Mouse (Mus musculus) hindbrain, embryonic 12.5 days (tissue): Measurements from ENCODE around the gene Atp13a2. TPM values are rescaled to one million over a fixed set of nuclear protein-coding genes. Genes with fewer than 3 reads are reported as not detected.

ENCODE experiments used
- ATAC-seq: fragments of 200-750 bp; cut with Nextera tagmentation; 2 replicates; pipeline ENCODE4 v1.8.0; 2017; ENCODE audit warnings: moderate TSS enrichment; ENCODE audit not compliant: low FRiP score
- H3K27ac ChIP-seq: fragments of 300-500 bp; sonication (generic); 2 replicates; pipeline ENCODE4 v1.5.1; 2016; ENCODE audit warnings: mild to moderate bottlenecking
- H3K27me3 ChIP-seq: fragments of 300-500 bp; sonication (generic); 2 replicates; pipeline ENCODE4 v1.6.1; 2016; ENCODE audit warnings: mild to moderate bottlenecking
- H3K36me3 ChIP-seq: fragments of 300-500 bp; sonication (generic); 2 replicates; pipeline ENCODE4 v1.6.1; 2016; ENCODE audit warnings: mild to moderate bottlenecking
- H3K4me1 ChIP-seq: fragments of 300-500 bp; sonication (generic); 2 replicates; pipeline ENCODE4 v1.6.1; 2016
- H3K4me2 ChIP-seq: fragments of 300-500 bp; sonication (generic); replicated peaks from 2 replicates; pipeline ENCODE4 v1.6.1; 2016; ENCODE audit warnings: mild to moderate bottlenecking
- H3K4me3 ChIP-seq: fragments of 300-500 bp; sonication (generic); 2 replicates; pipeline ENCODE4 v1.5.1; 2016; ENCODE audit warnings: mild to moderate bottlenecking
- H3K9ac ChIP-seq: fragments of 300-500 bp; sonication (generic); 2 replicates; pipeline ENCODE4 v1.6.1; 2016; ENCODE audit warnings: mild to moderate bottlenecking, moderate library complexity
- H3K9me3 ChIP-seq: fragments of 300-500 bp; sonication (generic); replicated peaks from 2 replicates; pipeline ENCODE4 v1.6.1; 2016; ENCODE audit warnings: mild to moderate bottlenecking
- WGBS: fragments of 180-500 bp; shearing (Covaris S2); methylation state at CpG from one replicate; pipeline ENCODE4 v1.1.7; 2016; 5-methylcytosine and 5-hydroxymethylcytosine counted together
- polyA plus RNA-seq: library from polyadenylated mRNA; unstranded; fragments of >200 nt; fragmentation: Nextera tagmentation; extraction: Ambion mirVana; gene quantifications from 2 replicates; pipeline ENCODE4 v1.2.1, GENCODE M21; 2016

Gene Atp13a2
- polyA plus RNA-seq = 110 and 113 TPM in 2 replicates

- Histone ChIP-seq H3K36me3 (peaks cover 5% of the 10 kb centered on the region; the same call in 1 of the 2 replicates), H3K27ac (peak within 1 kb of the TSS; percentile 82), H3K27me3 (no peaks in the 10 kb centered on the region), H3K4me2 (peak within 1 kb of the TSS; percentile 86), H3K4me1 (peaks cover 47% of the 10 kb centered on the region), H3K9me3 (0 out of 2 replicates have a peak, but pooled peaks cover under 1% of the 10 kb centered on the region), H3K4me3 (peak within 1 kb of the TSS; percentile 90), H3K9ac (peak within 1 kb of the TSS; percentile 98)
- WGBS = under 1% methylated on average over 56 of the region's 58 CpGs
- peak; percentile 89 for ATAC-seq
Observed at GRCm38 (mm10) chr4:140986711-140987395, at the start of gene Atp13a2. Atp13a2 (plus strand) TSS chr4:140986873.

GRCm38 (mm10) chr4:140944356-140944755 is 42.3 kb upstream of the Atp13a2 start:
- Histone ChIP-seq H3K9me3 (no peaks in the 10 kb centered on the region), H3K4me2 (no peak overlapping the region), H3K27ac (no peak overlapping the region), H3K9ac (no peak overlapping the region), H3K27me3 (no peaks in the 10 kb centered on the region), H3K4me1 (no peaks in the 10 kb centered on the region), H3K4me3 (no peak overlapping the region), H3K36me3 (no peaks in the 10 kb centered on the region)
- WGBS = 90% methylated on average over 12 of the region's 12 CpGs
- ATAC-seq = no peak

GRCm38 (mm10) chr4:140944961-140945442 is 41.7 kb upstream of the Atp13a2 start:
- H3K4me2 ChIP-seq = no peak overlapping the region
- no peaks in the 10 kb centered on the region for H3K27me3 ChIP-seq
- no peak overlapping the region for H3K27ac ChIP-seq
- H3K4me1 ChIP-seq = no peaks in the 10 kb centered on the region
- H3K9me3 ChIP-seq = no peaks in the 10 kb centered on the region
- ATAC-seq = no peak
- no peak overlapping the region for H3K4me3 ChIP-seq
- H3K36me3 ChIP-seq = no peaks in the 10 kb centered on the region
- 93% methylated on average over 5 of the region's 5 CpGs for WGBS
- H3K9ac ChIP-seq = no peak overlapping the region

- Histone ChIP-seq H3K36me3 (no peaks in the 10 kb centered on the region), H3K9me3 (no peaks in the 10 kb centered on the region), H3K9ac (no peak overlapping the region), H3K4me2 (no peak overlapping the region), H3K4me1 (no peaks in the 10 kb centered on the region), H3K27ac (no peak overlapping the region), H3K4me3 (no peak overlapping the region), H3K27me3 (no peaks in the 10 kb centered on the region)
- ATAC-seq = no peak
- WGBS = 96% methylated on average over 4 of the region's 4 CpGs
Observed at GRCm38 (mm10) chr4:140945571-140945970, 41.1 kb upstream of the Atp13a2 start.

GRCm38 (mm10) chr4:140946048-140946447 is 40.6 kb upstream of the Atp13a2 start:
- no peaks in the 10 kb centered on the region for H3K36me3 ChIP-seq
- ATAC-seq = no peak
- H3K27me3 ChIP-seq = no peaks in the 10 kb centered on the region
- H3K4me3 ChIP-seq = no peak overlapping the region
- no peaks in the 10 kb centered on the region for H3K4me1 ChIP-seq
- H3K9me3 ChIP-seq = no peaks in the 10 kb centered on the region
- no peak overlapping the region for H3K9ac ChIP-seq
- WGBS = 85% methylated on average over 4 of the region's 4 CpGs
- no peak overlapping the region for H3K27ac ChIP-seq
- no peak overlapping the region for H3K4me2 ChIP-seq

GRCm38 (mm10) chr4:140946580-140947205 is 40.0 kb upstream of the Atp13a2 start:
- no peak overlapping the region for H3K4me3 ChIP-seq
- no peak overlapping the region for H3K27ac ChIP-seq
- H3K36me3 ChIP-seq = no peaks in the 10 kb centered on the region
- H3K4me2 ChIP-seq = no peak overlapping the region
- no peak overlapping the region for H3K9ac ChIP-seq
- 80% methylated on average over 14 of the region's 14 CpGs for WGBS
- no peaks in the 10 kb centered on the region for H3K4me1 ChIP-seq
- H3K27me3 ChIP-seq = no peaks in the 10 kb centered on the region
- no peaks in the 10 kb centered on the region for H3K9me3 ChIP-seq
- ATAC-seq = no peak

GRCm38 (mm10) chr4:140947487-140948440 is 38.9 kb upstream of the Atp13a2 start:
- no peaks in the 10 kb centered on the region for H3K9me3 ChIP-seq
- H3K9ac ChIP-seq = no peak overlapping the region
- no peak for ATAC-seq
- no peaks in the 10 kb centered on the region for H3K36me3 ChIP-seq
- no peaks in the 10 kb centered on the region for H3K4me1 ChIP-seq
- H3K4me3 ChIP-seq = no peak overlapping the region
- H3K4me2 ChIP-seq = no peak overlapping the region
- H3K27me3 ChIP-seq = no peaks in the 10 kb centered on the region
- H3K27ac ChIP-seq = no peak overlapping the region
- WGBS = 85% methylated on average over 12 of the region's 12 CpGs

- Histone ChIP-seq H3K9ac (no peak overlapping the region), H3K4me1 (no peaks in the 10 kb centered on the region), H3K9me3 (no peaks in the 10 kb centered on the region), H3K36me3 (no peaks in the 10 kb centered on the region), H3K27ac (no peak overlapping the region), H3K4me3 (no peak overlapping the region), H3K27me3 (no peaks in the 10 kb centered on the region), H3K4me2 (no peak overlapping the region)
- WGBS = 85% methylated on average over 6 of the region's 6 CpGs
- ATAC-seq = no peak
Observed at GRCm38 (mm10) chr4:140948481-140948880, 38.2 kb upstream of the Atp13a2 start.

- Histone ChIP-seq H3K27me3 (no peaks in the 10 kb centered on the region; the same call in 1 of the 2 replicates), H3K36me3 (no peaks in the 10 kb centered on the region), H3K9me3 (no peaks in the 10 kb centered on the region), H3K27ac (no peak overlapping the region), H3K9ac (no peak overlapping the region), H3K4me3 (no peak overlapping the region), H3K4me2 (no peak overlapping the region), H3K4me1 (no peaks in the 10 kb centered on the region)
- no peak for ATAC-seq
- 74% methylated on average over 8 of the region's 8 CpGs for WGBS
Observed at GRCm38 (mm10) chr4:140949052-140949451, 37.6 kb upstream of the Atp13a2 start.

GRCm38 (mm10) chr4:140949616-140950015 is 37.1 kb upstream of the Atp13a2 start:
- no peak for ATAC-seq
- Histone ChIP-seq H3K27me3 (no peaks in the 10 kb centered on the region; the same call in 1 of the 2 replicates), H3K4me1 (no peaks in the 10 kb centered on the region), H3K4me2 (no peak overlapping the region), H3K27ac (no peak overlapping the region), H3K9me3 (no peaks in the 10 kb centered on the region), H3K4me3 (no peak overlapping the region), H3K9ac (no peak overlapping the region), H3K36me3 (no peaks in the 10 kb centered on the region)
- WGBS = 90% methylated on average over 16 of the region's 16 CpGs

- ATAC-seq = no peak
- H3K27me3 ChIP-seq = no peaks in the 10 kb centered on the region; the same call in 1 of the 2 replicates
- no peaks in the 10 kb centered on the region for H3K9me3 ChIP-seq
- no peaks in the 10 kb centered on the region for H3K36me3 ChIP-seq
- no peak overlapping the region for H3K4me3 ChIP-seq
- no peak overlapping the region for H3K9ac ChIP-seq
- no peak overlapping the region for H3K4me2 ChIP-seq
- 79% methylated on average over 3 of the region's 3 CpGs for WGBS
- no peaks in the 10 kb centered on the region for H3K4me1 ChIP-seq
- no peak overlapping the region for H3K27ac ChIP-seq
Observed at GRCm38 (mm10) chr4:140950574-140950973, 36.1 kb upstream of the Atp13a2 start.
